Mouse (Mus musculus): ENCODE results near the gene Srek1. TPM values are rescaled to one million over a fixed set of nuclear protein-coding genes. Genes with fewer than 3 reads are reported as not detected.

The Srek1 gene
- polyA plus RNA-seq, 1 experiment from 2014 or later, result 79.7 TPM

DNA sequence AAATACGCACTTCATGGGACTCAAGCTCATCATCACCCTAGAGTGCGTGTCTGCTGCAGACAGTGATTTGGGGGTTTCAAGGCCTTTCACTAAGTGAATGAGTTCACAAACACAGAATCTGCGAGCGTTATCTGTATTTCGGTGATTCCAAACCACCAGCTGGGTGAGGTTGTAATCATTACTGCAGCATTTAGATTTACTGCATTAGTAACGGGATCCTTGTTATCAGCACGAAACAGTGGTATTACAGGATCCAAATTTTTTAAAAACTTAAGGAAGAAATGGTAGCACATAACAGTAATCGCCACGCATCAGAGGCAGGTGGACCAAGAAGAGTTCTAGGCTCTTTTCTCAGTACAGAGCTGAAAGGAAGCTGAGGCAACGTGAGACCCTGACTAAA lies 12.4 kb downstream of the Srek1 start:
- no peaks in the 10 kb centered on the region for H3K27me3 ChIP-seq (ENCODE audit: control insufficient read depth, insufficient read depth, low read length)
- 89% methylated on average over 10 of the region's 10 CpGs for WGBS (ENCODE audit: insufficient replicate concordance)
- no peak overlapping the region for H3K27ac ChIP-seq (ENCODE audit: low read depth, low read length)
- no peaks in the 10 kb centered on the region for H3K9me3 ChIP-seq (replicated peaks; ENCODE audit: control insufficient read depth, low read length)
- no peaks in the 10 kb centered on the region for H3K4me1 ChIP-seq (ENCODE audit: control insufficient read depth, insufficient read depth, low read length)
- H3K36me3 ChIP-seq (ENCODE audit: control insufficient read depth, insufficient read depth, low read length), result peaks cover 20% of the 10 kb centered on the region
- no peak overlapping the region for H3K9ac ChIP-seq (ENCODE audit: low read depth, low read length)
- H3K4me2 ChIP-seq, result no peak overlapping the region
- ATAC-seq (replicated peaks; ENCODE audit: insufficient number of reproducible peaks, low FRiP score, low TSS enrichment), result no peak
- no peak overlapping the region for H3K4me3 ChIP-seq (ENCODE audit: low read depth, low read length)

DNA sequence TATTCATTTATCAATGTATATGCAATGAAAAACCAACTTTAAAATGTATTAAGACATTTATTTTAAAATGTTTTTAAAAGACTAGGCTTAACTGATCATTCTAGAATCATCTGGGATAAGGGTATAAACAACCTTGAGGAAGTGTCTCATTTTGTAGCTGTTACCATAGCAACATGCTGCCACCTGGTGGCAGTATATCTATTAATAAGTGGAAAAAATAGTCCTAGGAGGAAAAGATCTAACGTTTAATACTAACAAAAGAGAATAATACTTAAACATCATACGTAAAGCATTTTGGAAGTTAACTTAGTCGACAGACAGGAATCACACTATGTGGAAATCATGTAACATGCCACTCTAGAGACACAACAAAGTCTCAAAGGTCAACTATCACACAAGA lies 23.0 kb downstream of the Srek1 start:
- H3K4me2 ChIP-seq, result no peak overlapping the region
- H3K9me3 ChIP-seq (replicated peaks; ENCODE audit: control insufficient read depth, low read length), result no peaks in the 10 kb centered on the region
- H3K9ac ChIP-seq (ENCODE audit: low read depth, low read length), result no peak overlapping the region
- no peaks in the 10 kb centered on the region for H3K4me1 ChIP-seq (ENCODE audit: control insufficient read depth, insufficient read depth, low read length)
- H3K27me3 ChIP-seq (ENCODE audit: control insufficient read depth, insufficient read depth, low read length), result no peaks in the 10 kb centered on the region
- ATAC-seq (replicated peaks; ENCODE audit: insufficient number of reproducible peaks, low FRiP score, low TSS enrichment), result no peak
- WGBS (ENCODE audit: insufficient replicate concordance), result 65% methylated on average over 3 of the region's 3 CpGs
- H3K27ac ChIP-seq (ENCODE audit: low read depth, low read length), result no peak overlapping the region
- no peak overlapping the region for H3K4me3 ChIP-seq (ENCODE audit: low read depth, low read length)
- peaks cover 21% of the 10 kb centered on the region for H3K36me3 ChIP-seq (ENCODE audit: control insufficient read depth, insufficient read depth, low read length)

DNA sequence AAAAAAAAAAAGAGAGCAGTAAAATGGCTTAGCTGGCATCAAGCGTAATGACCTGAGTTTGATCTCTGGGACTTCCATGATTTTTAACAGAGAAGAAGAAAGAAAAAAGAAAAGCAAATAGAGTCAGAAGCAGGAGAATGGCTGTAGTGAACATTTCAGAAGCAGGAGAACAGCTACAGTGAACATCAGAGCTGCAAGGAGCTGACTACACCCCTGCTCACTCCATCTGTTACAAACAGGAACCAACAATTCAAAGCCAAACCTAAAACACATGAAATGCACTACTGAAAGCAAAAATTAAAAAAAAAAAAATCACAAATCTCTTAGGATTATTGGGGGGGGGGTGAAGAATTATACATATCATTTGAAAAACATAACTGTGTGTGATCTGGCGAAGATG lies 28.7 kb downstream of the Srek1 start:
- Histone ChIP-seq H3K27me3 (ENCODE audit: control insufficient read depth, insufficient read depth, low read length) (no peaks in the 10 kb centered on the region), H3K4me3 (ENCODE audit: low read depth, low read length) (no peak overlapping the region), H3K36me3 (ENCODE audit: control insufficient read depth, insufficient read depth, low read length) (peaks cover 34% of the 10 kb centered on the region), H3K4me1 (ENCODE audit: control insufficient read depth, insufficient read depth, low read length) (no peaks in the 10 kb centered on the region), H3K9ac (ENCODE audit: low read depth, low read length) (no peak overlapping the region), H3K4me2 (no peak overlapping the region), H3K9me3 (replicated peaks; ENCODE audit: control insufficient read depth, low read length) (no peaks in the 10 kb centered on the region), H3K27ac (ENCODE audit: low read depth, low read length) (no peak overlapping the region)
- ATAC-seq (replicated peaks; ENCODE audit: insufficient number of reproducible peaks, low FRiP score, low TSS enrichment), result no peak
- 87% methylated on average over 2 of the region's 2 CpGs for WGBS (ENCODE audit: insufficient replicate concordance)

GRCm38 (mm10) chr13:103745160-103745559 lies 29.2 kb downstream of the Srek1 start:
- Histone ChIP-seq H3K27ac (ENCODE audit: low read depth, low read length) (no peak overlapping the region), H3K27me3 (ENCODE audit: control insufficient read depth, insufficient read depth, low read length) (no peaks in the 10 kb centered on the region), H3K4me2 (no peak overlapping the region), H3K4me3 (ENCODE audit: low read depth, low read length) (no peak overlapping the region), H3K4me1 (ENCODE audit: control insufficient read depth, insufficient read depth, low read length) (no peaks in the 10 kb centered on the region), H3K36me3 (ENCODE audit: control insufficient read depth, insufficient read depth, low read length) (peaks cover 34% of the 10 kb centered on the region), H3K9ac (ENCODE audit: low read depth, low read length) (no peak overlapping the region), H3K9me3 (replicated peaks; ENCODE audit: control insufficient read depth, low read length) (no peaks in the 10 kb centered on the region)
- no peak for ATAC-seq (replicated peaks; ENCODE audit: insufficient number of reproducible peaks, low FRiP score, low TSS enrichment)
- WGBS (ENCODE audit: insufficient replicate concordance), result 91% methylated on average over 4 of the region's 4 CpGs

DNA sequence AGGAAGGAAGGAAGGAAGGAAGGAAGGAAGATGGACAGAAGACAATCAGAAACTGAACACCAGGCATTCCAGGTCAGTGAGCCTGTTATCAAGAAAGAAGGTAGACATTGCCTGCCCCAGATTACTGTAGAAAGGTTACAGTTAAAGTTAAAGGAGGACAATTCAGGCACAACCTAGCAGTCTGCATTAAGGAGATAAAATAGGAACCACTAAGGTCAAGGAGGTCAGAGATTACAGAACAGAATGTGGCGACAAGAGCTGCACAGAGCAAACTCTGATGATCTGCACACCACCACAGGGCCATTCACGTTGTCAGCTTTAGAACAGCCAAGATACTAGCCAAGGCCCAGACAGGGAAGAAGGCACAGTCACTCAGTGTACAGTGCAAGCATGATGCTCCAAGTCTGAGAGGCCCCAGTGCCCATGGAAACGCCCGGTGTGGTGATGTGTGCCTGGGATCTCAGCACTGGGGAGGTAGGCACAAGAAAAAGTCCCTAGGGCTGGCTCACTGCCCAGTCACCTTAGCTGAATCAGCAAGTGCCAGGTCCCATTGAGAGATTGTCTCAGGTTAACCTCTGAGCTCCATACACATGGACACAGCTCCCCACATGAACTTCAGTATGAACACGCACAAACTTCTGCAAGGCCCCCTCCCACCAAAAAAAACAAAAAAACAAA lies 38.9 kb downstream of the Srek1 start:
- peaks cover 16% of the 10 kb centered on the region for H3K36me3 ChIP-seq (ENCODE audit: control insufficient read depth, insufficient read depth, low read length)
- ATAC-seq (replicated peaks; ENCODE audit: insufficient number of reproducible peaks, low FRiP score, low TSS enrichment), result no peak
- 56% methylated on average over 5 of the region's 5 CpGs for WGBS (ENCODE audit: insufficient replicate concordance)

GRCm38 (mm10) chr13:103726872-103727271 lies 47.5 kb downstream of the Srek1 start:
- Histone ChIP-seq H3K27ac (ENCODE audit: low read depth, low read length) (no peak overlapping the region), H3K36me3 (ENCODE audit: control insufficient read depth, insufficient read depth, low read length) (no peaks in the 10 kb centered on the region; the same call in 1 of the 2 replicates), H3K9me3 (replicated peaks; ENCODE audit: control insufficient read depth, low read length) (no peaks in the 10 kb centered on the region), H3K4me3 (ENCODE audit: low read depth, low read length) (no peak overlapping the region), H3K4me2 (no peak overlapping the region), H3K4me1 (ENCODE audit: control insufficient read depth, insufficient read depth, low read length) (no peaks in the 10 kb centered on the region), H3K27me3 (ENCODE audit: control insufficient read depth, insufficient read depth, low read length) (no peaks in the 10 kb centered on the region), H3K9ac (ENCODE audit: low read depth, low read length) (no peak overlapping the region)
- WGBS (ENCODE audit: insufficient replicate concordance), result 63% methylated on average over 2 of the region's 2 CpGs
- ATAC-seq (replicated peaks; ENCODE audit: insufficient number of reproducible peaks, low FRiP score, low TSS enrichment), result no peak

More for the DNA sequence above, 38.9 kb downstream of the Srek1 start:
- H3K4me2 ChIP-seq, result no peak overlapping the region
- no peak overlapping the region for H3K9ac ChIP-seq (ENCODE audit: low read depth, low read length)
- H3K4me1 ChIP-seq (ENCODE audit: control insufficient read depth, insufficient read depth, low read length), result peaks cover 3% of the 10 kb centered on the region; the same call in 1 of the 2 replicates
- no peaks in the 10 kb centered on the region for H3K27me3 ChIP-seq (ENCODE audit: control insufficient read depth, insufficient read depth, low read length)
- H3K4me3 ChIP-seq (ENCODE audit: low read depth, low read length), result no peak overlapping the region
- H3K27ac ChIP-seq (ENCODE audit: low read depth, low read length), result no peak overlapping the region
- no peaks in the 10 kb centered on the region for H3K9me3 ChIP-seq (replicated peaks; ENCODE audit: control insufficient read depth, low read length)

DNA sequence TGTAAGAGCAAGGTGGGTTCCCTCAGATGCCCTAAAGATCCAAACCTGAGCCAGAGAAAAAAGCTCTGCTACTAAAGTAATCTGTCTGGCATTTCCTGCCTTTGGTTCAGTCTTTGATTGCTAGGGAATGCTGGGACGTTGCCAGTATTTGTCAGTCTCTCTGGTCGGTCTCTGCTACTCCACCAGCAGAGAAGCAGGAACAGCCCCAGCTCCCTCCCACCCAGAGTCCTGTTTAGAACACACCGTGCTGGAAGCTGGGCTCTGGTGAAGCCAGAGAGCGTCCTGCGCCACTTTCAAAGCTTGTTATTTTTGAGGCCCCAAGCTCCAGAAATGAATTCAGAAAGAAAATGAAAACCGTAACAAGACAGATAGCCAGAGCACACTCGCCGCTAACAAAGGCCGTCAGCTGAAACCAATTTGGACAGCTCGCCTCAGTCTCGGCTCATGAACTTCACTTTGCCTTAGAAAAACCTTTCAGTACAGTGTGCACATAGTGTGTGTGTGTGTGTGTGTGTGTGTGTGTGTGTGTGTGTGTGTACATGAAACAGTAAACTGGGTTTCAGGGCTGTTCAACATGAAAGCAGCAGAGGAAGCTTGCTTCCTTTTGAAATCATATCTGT lies 62.9 kb downstream of the Srek1 start:
- no peaks in the 10 kb centered on the region for H3K9me3 ChIP-seq (replicated peaks; ENCODE audit: control insufficient read depth, low read length)
- no peaks in the 10 kb centered on the region for H3K4me1 ChIP-seq (ENCODE audit: control insufficient read depth, insufficient read depth, low read length)
- 56% methylated on average over 11 of the region's 11 CpGs for WGBS (ENCODE audit: insufficient replicate concordance)
- no peak overlapping the region for H3K4me2 ChIP-seq
- H3K36me3 ChIP-seq (ENCODE audit: control insufficient read depth, insufficient read depth, low read length), result no peaks in the 10 kb centered on the region
- ATAC-seq (replicated peaks; ENCODE audit: insufficient number of reproducible peaks, low FRiP score, low TSS enrichment), result no peak
- no peak overlapping the region for H3K27ac ChIP-seq (ENCODE audit: low read depth, low read length)
- H3K4me3 ChIP-seq (ENCODE audit: low read depth, low read length), result no peak overlapping the region
- no peak overlapping the region for H3K9ac ChIP-seq (ENCODE audit: low read depth, low read length)
- no peaks in the 10 kb centered on the region for H3K27me3 ChIP-seq (ENCODE audit: control insufficient read depth, insufficient read depth, low read length)

GRCm38 (mm10) chr13:103710359-103710781 lies 64.0 kb downstream of the Srek1 start:
- WGBS (ENCODE audit: insufficient replicate concordance), result 39% methylated on average over 7 of the region's 7 CpGs
- ATAC-seq (replicated peaks; ENCODE audit: insufficient number of reproducible peaks, low FRiP score, low TSS enrichment), result no peak
- no peaks in the 10 kb centered on the region for H3K27me3 ChIP-seq (ENCODE audit: control insufficient read depth, insufficient read depth, low read length)
- H3K4me3 ChIP-seq (ENCODE audit: low read depth, low read length), result no peak overlapping the region
- H3K9ac ChIP-seq (ENCODE audit: low read depth, low read length), result no peak overlapping the region
- H3K36me3 ChIP-seq (ENCODE audit: control insufficient read depth, insufficient read depth, low read length), result no peaks in the 10 kb centered on the region
- H3K9me3 ChIP-seq (replicated peaks; ENCODE audit: control insufficient read depth, low read length), result no peaks in the 10 kb centered on the region
- H3K27ac ChIP-seq (ENCODE audit: low read depth, low read length), result no peak overlapping the region
- no peaks in the 10 kb centered on the region for H3K4me1 ChIP-seq (ENCODE audit: control insufficient read depth, insufficient read depth, low read length)
- no peak overlapping the region for H3K4me2 ChIP-seq

Data from heart, embryonic 11.5 days (tissue).